Mouse (Mus musculus): ENCODE measurements around the gene Pls3.

Gene Pls3

DNA sequence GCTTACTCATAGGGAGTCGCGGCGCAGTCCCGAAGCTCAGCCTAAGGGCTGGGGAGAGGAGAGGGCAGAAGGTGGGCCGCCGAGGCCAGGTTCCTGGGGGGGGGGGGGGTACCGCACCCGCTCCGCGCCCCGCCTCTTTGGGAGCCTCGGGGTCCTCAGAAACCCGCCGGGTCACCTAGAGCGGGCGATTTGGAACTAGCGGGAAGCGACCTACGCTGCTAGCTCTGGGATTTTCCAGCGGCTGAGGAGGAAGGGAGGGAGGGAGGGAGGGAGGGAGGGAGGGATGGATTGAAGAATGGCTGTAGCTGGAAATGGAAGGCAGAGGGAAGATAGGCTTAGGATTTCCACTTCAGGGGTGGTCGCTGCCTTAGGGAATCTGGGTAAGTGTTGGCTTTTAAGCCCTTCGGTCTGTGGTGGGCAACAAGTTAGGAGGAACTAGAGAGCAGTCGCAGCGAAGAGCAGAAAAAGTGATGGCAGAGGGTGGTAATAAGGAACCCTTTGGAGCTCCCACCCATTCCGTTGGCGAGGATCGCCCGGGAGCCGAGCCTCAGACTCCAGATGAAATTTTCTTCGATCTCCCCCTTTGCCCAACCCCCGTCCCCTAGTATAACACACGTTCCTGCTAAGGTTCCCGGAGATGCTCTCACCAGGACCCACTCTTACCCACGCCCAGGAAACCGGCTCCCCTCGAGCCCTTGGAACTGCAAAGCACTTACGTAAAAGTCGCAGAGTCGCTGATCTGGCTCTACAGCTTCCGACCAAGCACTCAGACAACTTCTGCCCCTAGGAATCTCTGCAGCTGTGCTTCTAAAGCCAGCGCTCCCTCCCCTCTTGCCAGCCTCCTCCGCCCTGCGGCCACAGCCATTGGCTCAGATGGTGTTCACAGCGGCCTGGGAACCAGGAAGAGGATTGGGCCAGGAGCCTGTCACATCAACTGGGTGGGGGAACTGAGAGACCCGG lies at the start of gene Pls3:
TSS of gene Pls3 (minus strand) at position 851 of the 960 bp plus-strand sequence.
- peak; percentile 92 for DNase-seq

DNA sequence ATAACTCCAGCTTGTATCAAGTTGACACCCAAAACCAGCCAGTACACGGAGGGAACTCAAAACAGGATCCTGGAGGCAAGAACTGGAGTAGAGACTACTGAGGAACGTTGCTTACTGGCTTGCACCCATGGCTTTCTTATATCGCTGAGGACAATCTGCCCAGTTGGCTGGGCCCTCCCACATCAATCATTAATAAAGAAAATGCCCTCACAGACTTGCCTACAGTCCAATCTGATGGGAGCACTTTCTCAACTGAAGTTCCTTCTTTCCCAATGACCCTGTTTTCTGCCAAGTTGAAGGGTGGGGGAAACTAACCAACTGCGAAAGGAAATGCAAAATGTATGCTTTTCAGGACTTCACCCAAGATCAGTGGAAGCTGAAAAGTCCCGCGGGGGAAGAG lies 20.7 kb upstream of the Pls3 start:
- DNase-seq: peak; percentile 4

DNA sequence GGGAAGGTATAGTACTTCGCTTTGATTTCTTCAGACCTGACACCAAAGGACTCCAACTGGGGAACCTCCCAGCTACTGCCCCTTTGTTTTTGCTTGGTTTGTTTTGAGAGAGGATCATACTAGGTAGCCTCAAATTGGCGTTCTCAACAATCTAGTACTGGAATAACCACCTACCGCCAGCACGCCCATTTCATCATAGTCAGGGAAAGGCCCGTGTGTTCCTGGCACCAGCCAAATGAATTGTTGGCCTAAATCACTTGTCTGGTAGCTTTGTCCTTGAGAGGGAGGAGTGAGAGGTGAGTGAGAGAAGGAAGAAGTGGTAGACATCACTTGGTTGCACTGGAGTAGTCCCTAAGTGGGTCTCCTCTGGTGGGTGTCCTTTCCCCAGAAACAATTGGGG lies 584 bp upstream of the Pls3 start:
- DNase-seq: peak; percentile 5

DNA sequence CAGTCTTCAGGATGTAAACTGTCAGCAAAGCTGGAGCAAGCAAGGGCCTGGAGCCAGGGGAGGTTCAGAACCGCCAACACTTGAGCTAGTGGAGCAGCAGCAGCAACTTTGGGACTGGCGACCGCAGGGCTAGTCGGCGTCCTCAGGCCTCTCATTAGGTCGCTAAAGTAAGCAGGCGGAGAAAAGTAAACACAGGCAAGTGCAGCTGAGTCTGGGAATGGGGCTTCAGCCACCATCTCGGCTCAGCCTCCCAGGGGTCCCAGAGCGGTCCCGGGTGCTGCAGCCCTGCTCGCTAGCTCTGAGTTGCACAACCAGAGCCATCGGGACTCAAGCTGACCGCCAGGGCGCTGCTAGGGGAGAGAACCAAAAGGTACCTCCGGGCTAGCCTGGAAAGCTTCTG lies 1.2 kb downstream of the Pls3 start:
- peak; percentile 53 for DNase-seq

DNA sequence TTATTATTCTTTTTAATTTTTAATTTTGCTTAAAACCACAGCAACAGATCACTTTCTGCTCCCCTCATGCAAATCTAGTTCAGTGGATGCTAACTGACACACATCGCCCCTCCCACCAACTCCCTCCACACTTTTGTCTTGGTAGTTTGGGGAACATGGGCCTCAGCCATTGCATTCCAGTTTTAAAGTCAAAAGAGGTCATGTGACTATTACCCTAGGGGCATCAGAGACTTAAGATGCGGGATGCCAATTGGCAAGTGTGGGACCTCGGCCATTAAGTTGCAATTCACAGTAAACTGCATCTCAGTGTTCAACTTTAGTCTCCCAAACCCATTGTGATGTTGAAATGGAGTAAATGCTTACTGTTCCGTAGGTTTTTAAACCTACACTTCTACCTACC lies 1.7 kb downstream of the Pls3 start:
- no peak for DNase-seq

DNA sequence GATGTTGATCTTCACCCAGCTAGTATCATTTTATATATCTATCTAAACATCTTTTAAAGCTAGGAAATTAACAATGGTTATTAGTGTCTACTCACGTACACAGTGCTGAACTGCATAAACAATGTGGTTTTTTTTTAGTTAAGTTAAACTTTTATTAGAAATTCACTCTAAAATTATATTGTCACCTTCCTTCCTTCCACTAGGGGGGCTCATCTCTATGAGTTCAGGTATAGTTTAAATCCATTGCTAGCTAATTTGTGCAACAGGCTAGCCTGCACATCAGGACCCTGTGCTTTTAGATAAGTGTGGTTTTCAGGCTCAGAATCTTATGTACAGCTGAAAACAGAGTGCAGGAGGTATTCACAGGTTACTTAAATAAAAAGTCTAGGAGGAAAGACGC lies 3.1 kb downstream of the Pls3 start:
- no peak for DNase-seq

DNA sequence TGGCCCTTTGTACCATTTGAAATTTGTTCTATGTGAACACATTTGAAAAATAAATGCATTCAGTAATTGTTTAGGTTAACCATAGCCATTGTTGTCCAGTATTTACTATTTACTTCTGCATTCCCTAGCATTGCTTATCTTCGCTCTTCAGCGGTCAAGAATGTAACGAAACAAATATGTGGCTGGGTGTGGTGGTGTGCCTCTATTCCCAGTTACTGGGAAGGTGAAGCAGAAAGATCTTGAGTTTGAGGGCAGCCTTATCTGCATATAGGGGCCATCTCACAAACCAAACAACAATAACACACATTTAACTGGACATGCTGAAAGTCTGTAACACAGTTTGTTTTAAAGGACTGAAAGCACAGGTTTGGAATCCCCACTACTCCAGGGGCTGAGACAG lies 13.3 kb downstream of the Pls3 start:
- no peak for DNase-seq

DNA sequence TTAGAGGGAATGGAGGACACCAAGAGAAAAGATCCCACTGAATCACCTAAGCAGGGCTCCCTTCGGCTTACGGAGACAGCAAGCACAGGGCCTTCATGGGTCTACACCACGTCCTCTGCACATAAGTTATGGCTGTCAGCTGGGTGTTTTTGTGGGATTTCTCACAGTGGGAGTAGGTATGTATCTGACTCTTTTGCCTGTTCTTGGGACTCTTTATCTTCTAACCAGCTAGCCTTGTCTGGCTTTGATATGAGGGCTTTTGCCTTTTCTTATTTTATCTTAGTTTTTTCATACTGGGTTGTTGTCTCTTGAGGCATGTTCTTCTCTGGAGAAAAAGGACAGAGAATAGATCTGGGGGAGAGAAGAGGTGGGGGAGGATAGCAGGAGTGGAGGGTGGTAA lies 20.7 kb downstream of the Pls3 start:
- no peak for DNase-seq

DNA sequence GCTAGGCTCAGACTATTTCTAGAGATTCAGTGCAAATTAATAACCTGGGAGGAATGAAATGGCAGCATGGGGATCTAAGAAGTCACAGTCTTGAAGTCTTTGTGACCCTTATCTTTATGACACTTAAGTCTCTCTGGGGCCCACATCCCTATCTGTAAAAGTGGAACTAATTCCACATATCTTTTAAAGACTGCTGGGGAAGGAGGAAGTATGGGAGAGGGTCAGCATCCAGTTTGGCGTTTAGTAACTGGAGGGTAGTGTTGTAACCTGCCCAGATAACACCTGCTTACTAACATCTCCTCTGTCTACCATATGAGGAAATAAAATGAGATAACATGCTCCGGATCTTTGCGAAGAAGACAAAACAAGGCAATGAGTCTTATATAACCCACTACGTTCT lies 30.7 kb downstream of the Pls3 start:
- no peak for DNase-seq

DNA sequence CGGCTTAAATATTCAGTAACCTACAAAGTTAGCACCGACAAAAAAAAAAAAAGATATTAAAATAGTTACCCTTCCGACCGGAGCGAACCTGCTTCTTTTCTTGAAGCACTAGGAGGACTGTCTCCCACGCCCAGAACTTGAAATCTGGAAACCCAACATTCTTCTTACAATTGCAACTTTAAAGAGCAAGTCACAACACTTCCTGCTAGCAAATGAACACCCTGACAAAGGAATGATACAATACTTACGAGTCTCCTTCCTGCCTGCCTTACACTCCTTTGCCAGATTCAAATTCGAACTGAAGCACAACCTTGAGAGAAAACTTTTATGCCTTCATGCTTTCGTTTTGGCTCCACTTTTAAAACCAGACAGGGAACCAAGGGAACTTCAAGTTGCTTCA lies 32.1 kb downstream of the Pls3 start:
- no peak for DNase-seq

DNA sequence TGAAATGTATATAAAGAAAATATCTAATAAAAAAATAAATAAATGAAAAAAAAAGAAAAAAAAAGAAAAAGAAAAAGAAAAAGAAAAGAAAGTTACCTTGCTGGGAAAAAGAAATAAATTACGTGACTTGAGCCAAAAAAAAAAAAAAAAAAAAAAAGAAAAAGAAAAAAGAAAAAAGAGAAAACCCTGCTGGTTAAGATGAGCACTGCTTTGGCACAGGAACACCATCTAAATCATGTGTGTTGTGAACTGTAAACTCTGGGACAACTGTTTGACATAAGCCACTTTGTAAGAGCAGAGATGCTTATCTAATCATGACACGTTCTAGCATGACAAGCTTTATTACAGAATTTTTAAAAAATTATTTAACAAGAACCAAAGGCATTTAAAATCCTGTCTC lies 32.9 kb downstream of the Pls3 start:
- DNase-seq: no peak

DNA sequence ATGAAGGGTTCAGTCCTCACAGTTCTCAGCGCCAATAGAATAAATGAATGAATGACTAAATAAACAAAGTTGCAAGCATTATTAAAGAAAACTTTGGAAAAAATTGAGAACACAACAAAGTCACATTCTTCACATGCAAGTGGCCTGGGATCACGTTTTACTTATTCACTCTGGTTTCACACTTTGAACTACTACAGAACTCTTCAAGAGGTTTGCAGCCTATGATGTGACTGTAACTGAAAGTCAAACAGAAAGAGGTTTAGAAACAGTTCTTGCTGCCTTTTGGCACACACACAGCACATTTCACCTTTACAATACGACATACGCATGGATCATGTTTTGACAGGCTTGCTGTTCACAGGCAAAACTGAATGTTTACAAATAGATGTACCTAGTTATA lies 34.7 kb downstream of the Pls3 start:
- DNase-seq: no peak

DNA sequence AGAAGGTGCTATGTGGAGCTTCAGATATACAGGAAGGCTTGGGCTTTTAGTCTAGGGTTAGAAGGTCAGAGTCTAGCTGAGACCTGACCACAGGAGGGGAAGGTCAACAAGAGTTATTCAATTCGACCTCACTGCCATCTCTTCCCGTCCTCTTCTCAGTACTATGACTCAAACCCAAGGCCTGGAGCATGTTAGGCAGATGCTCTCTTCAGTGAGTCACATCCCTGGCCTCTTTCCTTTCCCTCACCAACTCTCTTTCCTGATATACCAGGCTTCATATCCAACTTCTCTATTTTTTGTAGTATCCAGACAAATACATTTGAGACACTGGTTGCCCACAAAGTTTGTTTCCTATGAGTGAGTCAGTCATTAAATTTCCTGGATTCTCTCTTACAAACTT lies 40.1 kb downstream of the Pls3 start:
- no peak for DNase-seq

DNA sequence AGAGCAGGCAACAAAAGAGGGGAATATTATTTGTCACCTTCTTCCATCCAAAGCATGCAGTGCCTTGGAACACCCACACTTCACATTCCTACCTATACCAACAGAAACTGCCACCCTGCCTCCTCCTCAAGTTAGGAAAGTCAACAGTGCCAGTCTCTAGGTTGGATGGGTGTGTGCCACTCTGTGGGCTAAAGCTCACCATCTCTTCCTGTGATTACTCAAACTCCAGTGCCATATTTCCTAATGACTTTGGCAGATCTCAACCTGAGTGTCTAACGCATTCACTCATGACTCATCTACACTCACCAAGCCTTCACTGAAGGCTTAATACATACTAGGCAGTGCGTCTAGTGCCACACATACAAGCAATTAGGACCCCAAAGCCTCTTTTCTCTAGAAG lies 40.7 kb downstream of the Pls3 start:
- DNase-seq: no peak

DNA sequence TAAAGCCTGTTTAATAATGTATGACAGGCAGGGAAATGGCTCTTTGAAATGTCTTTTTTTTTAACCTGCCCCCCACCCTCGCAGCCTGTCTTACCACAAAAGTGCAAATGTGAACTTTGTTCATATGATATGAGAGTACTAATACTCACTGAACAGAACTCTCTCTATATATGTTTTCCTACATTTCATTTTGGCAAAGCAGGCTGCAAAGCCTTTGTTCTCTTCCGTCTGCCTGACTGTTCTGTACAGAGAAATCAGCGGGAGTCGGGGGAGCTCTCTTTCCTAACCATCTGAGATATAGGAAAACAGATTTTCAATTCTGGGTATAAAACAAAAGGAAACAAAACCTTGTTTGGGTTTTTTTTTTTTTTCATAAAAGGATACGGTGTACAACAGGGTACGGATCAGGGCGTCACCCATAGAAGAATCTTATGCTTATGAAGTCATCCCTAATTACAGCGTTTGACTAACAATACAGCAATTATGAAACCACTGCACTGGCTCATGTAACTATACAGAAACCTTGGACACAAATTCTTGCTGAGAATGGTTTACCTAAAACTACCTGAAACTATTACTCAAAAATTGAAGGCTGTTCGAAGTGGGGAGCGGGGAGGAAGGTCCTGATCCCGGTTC lies 41.9 kb downstream of the Pls3 start:
- no peak for DNase-seq

DNA sequence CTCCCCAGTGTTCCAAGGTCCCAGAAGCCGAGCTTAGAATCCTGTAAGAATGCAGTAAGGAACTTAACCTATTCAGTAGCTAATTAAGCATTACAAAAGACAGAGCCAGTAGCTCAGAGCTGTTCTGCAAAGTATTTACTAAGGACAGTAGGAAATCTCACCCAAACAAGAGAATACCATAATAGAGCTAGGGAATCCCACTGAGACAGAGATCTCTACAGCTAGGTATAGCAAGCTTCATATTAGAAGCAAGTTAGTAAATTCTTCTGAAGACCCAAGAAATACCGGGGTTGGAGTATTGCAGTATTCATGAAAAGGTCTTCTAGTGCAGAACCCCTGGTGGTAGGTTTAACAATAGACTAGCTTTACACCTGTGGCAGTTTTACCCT lies 45.1 kb downstream of the Pls3 start:
- DNase-seq: no peak

DNA sequence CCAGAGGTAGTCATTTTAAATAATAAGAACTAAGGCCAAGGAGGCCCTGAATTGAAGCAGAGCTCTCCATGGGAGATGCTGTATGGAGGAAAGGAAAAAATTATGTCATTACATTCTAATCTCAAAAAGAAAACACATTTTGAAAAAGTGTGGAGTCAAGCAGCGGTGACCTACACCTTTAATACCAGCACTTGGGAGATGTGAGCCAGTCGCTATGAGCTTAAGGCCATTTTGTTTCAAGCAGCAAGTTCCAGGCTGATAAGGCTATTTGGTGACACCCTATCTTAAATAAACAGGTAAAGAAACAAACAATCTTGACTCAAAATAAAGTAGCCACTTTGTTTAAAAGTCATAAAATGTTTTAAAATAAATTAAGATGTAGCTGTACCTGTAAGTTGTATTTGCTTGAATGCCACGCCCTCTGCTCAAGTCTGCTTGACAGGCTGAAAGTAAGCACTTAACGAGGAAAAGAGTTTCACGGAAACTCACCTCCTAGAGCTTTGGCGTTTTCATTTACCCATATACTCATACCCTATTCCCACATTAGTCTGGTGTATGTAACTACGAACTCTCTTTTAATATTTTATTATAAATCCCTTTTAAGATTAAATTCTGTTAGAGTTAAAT lies 45.6 kb downstream of the Pls3 start:
- DNase-seq: no peak

DNA sequence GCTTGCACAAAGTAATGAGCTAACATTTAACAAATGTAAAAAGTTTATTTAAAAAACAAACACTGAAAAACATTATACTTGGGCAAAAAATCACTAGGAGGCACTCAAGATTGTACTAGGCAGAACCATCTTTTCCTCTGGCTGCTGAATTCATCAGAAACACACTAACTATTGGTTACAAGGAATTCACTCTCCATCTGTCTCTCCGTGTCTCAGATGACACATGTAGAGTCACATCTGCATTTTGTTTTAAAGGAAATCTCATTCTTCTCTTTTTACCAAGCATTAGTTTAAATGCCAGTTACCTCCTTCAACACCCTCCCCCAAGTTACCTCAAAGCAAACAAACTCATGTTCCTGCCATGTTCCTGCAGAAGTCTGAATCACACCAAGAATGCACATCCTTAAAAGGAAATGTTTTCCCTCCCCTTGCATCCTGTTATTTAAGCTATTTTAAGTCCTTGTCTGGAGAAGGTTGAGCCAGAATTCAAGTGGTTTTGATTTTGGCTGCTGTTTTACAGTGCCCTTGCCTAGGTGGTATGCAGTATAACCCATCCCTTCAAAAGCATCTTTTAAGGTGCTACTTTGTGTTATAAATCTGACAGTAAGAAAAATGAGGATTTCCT lies 56.2 kb downstream of the Pls3 start:
- DNase-seq: no peak

DNA sequence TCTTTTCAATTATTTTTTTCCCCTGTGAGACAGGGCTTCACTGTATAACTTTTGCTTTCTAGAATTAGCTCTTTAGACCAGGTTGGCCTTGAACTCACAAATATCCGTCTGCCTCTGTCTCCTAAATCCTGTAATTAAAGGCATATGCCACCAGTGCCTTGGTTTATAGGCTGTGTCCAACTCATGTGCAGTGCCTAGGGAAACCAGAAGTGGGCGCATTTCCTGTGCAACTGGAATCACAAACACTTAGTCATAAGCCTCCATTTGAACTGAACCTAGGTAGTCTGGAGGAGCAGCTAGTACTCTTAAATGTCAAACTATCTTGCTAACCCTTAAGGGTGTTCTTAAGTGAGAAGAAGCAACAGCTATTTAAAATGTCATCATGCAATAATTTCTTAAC lies 60.0 kb downstream of the Pls3 start:
- DNase-seq: no peak

DNA sequence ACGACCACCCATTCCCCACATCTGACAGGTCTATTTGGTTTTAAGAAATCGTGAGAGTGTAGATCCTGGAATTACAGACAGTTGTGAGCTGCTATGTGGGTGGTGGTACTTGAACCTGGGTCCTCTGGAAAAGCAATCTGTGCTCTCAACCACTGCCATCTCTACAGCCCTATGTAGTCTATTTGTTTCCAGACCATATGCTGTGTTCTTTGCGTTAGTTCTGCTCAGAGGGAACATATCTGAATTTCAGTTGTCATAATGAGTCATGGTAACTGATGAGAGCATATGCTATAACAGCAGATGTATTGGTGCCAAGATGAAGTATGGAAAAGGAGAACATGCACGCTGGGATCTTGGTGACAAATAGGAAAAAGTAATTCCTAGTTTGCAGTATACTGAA lies 60.9 kb downstream of the Pls3 start:
- DNase-seq: no peak

DNA sequence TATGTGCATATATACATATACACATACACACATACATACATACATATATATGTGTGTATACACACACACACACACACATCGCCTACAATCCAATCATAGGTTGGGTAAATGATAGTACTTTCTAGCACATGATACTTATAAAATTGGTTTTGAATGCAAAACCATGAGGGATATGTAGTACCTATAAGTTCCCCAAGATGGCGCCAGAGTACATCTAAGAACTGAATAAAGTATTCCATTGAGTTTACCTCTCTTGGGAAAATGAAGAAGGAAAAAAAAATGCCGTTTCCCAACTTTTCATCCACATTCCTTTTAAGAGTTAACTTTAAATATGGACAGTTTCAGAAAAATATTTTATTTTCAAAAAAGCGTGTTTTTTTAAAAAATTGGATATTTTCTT lies 78.4 kb downstream of the Pls3 start:
- DNase-seq: peak; percentile 35

DNA sequence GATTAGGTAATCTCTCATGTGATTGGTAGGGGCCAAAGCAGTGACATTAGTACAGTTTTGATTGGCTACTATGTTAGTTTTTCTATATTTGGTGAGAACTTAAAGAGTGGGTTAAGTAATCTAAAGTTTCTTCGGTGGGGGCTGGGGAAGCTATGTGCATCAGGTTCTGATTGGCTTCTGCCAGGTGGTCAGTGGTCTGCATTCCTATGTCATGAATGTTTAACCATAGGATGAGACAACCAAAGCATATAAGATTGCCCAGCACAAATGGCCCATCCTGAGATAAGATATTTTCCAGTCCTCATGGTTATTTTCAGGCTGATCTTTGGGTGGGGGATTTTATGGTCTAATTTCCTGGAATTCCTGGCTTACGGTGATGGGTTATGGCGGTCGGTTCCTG lies 95.2 kb downstream of the Pls3 start:
- no peak for DNase-seq

DNA sequence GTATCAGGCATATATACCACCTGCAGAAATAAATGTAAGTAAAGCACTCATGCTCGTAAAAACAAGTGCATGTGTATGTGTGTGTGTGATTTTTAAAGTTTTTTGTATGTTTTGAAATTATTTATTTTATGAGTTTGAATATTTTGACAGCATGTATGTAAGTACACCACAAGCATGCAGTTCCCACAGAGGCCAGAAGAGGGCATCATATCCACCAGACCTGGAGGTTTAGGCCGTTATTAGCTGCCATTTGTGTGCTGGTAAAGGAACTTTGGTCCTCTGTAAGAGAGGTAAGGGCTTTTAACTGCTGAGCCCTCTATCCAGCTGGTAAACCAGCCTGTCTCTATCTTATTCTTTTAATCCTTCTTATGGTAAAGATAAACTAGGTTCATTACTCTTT lies 97.5 kb downstream of the Pls3 start:
- no peak for DNase-seq

Measured in kidney, postnatal 10 days (tissue).